Mouse (Mus musculus): Measurements from ENCODE around the gene Arl10. TPM values are rescaled to one million over a fixed set of nuclear protein-coding genes. Genes with fewer than 3 reads are reported as not detected.
A peak's percentile ranks its signal among the peaks of the same experiment; 100 is the strongest.
"Not testable (repeated sequence)": the region's sequence is repeated elsewhere in the genome, so short reads cannot be mapped to it uniquely, and the experiment has no call there.

Gene Arl10
- polyA plus RNA-seq, 1 experiment from 2014 or later = 13.3 TPM

GRCm38 (mm10) chr13:54613141-54613540 is 38.3 kb downstream of the Arl10 start:
- DNase-seq (ENCODE audit: low spot score); H3K4me3 ChIP-seq (ENCODE audit: low read depth, low read length); ATAC-seq (ENCODE audit: low FRiP score, low TSS enrichment); H3K4me2 ChIP-seq (replicated peaks; ENCODE audit: low read depth); H3K36me3 ChIP-seq (ENCODE audit: control insufficient read depth, insufficient read depth, low read length); H3K27ac ChIP-seq (replicated peaks); H3K4me1 ChIP-seq (replicated peaks; ENCODE audit: control insufficient read depth, insufficient read depth); H3K27me3 ChIP-seq (ENCODE audit: control insufficient read depth, insufficient read depth, low read length); H3K9ac ChIP-seq (ENCODE audit: low read length); H3K9me3 ChIP-seq (ENCODE audit: control insufficient read depth, low read length): not testable (repeated sequence)
- TF ChIP-seq CTCF (IDR thresholded peaks at IDR 0.05; ENCODE audit: low read depth) = peak; percentile 55
- 85% methylated on average over 8 of the region's 8 CpGs for WGBS

GRCm38 (mm10) chr13:54616307-54616706 is 41.5 kb downstream of the Arl10 start:
- Histone ChIP-seq H3K27ac (replicated peaks) (no peak overlapping the region), H3K36me3 (ENCODE audit: control insufficient read depth, insufficient read depth, low read length) (no peaks in the 10 kb centered on the region), H3K4me1 (replicated peaks; ENCODE audit: control insufficient read depth, insufficient read depth) (no peaks in the 10 kb centered on the region), H3K27me3 (ENCODE audit: control insufficient read depth, insufficient read depth, low read length) (no peaks in the 10 kb centered on the region), H3K4me3 (ENCODE audit: low read depth, low read length) (no peak overlapping the region), H3K9ac (ENCODE audit: low read length) (no peak overlapping the region), H3K4me2 (replicated peaks; ENCODE audit: low read depth) (no peak overlapping the region), H3K9me3 (ENCODE audit: control insufficient read depth, low read length) (no peaks in the 10 kb centered on the region)
- DNase-seq (ENCODE audit: low spot score) (no peak), ATAC-seq (ENCODE audit: low FRiP score, low TSS enrichment) (no peak)
- TF ChIP-seq EP300 (optimal IDR thresholded peaks at IDR 0.05) = no peak
- WGBS = 69% methylated on average over 8 of the region's 8 CpGs

GRCm38 (mm10) chr13:54616998-54617397 is 42.2 kb downstream of the Arl10 start:
- Histone ChIP-seq H3K4me2 (replicated peaks; ENCODE audit: low read depth) (no peak overlapping the region), H3K9me3 (ENCODE audit: control insufficient read depth, low read length) (no peaks in the 10 kb centered on the region), H3K36me3 (ENCODE audit: control insufficient read depth, insufficient read depth, low read length) (no peaks in the 10 kb centered on the region), H3K4me3 (ENCODE audit: low read depth, low read length) (no peak overlapping the region), H3K27me3 (ENCODE audit: control insufficient read depth, insufficient read depth, low read length) (no peaks in the 10 kb centered on the region), H3K27ac (replicated peaks) (no peak overlapping the region), H3K9ac (ENCODE audit: low read length) (no peak overlapping the region), H3K4me1 (replicated peaks; ENCODE audit: control insufficient read depth, insufficient read depth) (no peaks in the 10 kb centered on the region)
- 64% methylated on average over 6 of the region's 6 CpGs for WGBS
- ATAC-seq (ENCODE audit: low FRiP score, low TSS enrichment) (no peak), DNase-seq (ENCODE audit: low spot score) (no peak)
- TF ChIP-seq EP300 (optimal IDR thresholded peaks at IDR 0.05) = no peak
- peak; percentile 52 for TF ChIP-seq CTCF (IDR thresholded peaks at IDR 0.05; ENCODE audit: low read depth)

- TF ChIP-seq EP300 (optimal IDR thresholded peaks at IDR 0.05) = peak; percentile 41
- peak; percentile 99 for TF ChIP-seq CTCF (IDR thresholded peaks at IDR 0.05; ENCODE audit: low read depth)
- peak within 1 kb of the TSS; percentile 52 for H3K4me2 ChIP-seq (replicated peaks; ENCODE audit: low read depth)
- H3K27ac ChIP-seq (replicated peaks) = peak within 1 kb of the TSS; percentile 91
- H3K36me3 ChIP-seq (ENCODE audit: control insufficient read depth, insufficient read depth, low read length) = no peaks in the 10 kb centered on the region
- 0 out of 2 replicates have a peak, but pooled peaks cover 4% of the 10 kb centered on the region for H3K4me1 ChIP-seq (replicated peaks; ENCODE audit: control insufficient read depth, insufficient read depth)
- no peaks in the 10 kb centered on the region for H3K27me3 ChIP-seq (ENCODE audit: control insufficient read depth, insufficient read depth, low read length)
- H3K9ac ChIP-seq (ENCODE audit: low read length) = peak within 1 kb of the TSS; percentile 97
- WGBS = 11% methylated on average over 44 of the region's 44 CpGs
- peak; percentile 97 for DNase-seq (ENCODE audit: low spot score)
- no peaks in the 10 kb centered on the region for H3K9me3 ChIP-seq (ENCODE audit: control insufficient read depth, low read length)
- ATAC-seq (ENCODE audit: low FRiP score, low TSS enrichment) = peak; percentile 98
- peak within 1 kb of the TSS; percentile 96 for H3K4me3 ChIP-seq (ENCODE audit: low read depth, low read length)
These were observed 46.5 kb downstream of the Arl10 start, which contains the start of gene Faf2 for GRCm38 (mm10) chr13:54621155-54621932. Gene Faf2 (plus strand): TSS chr13:54621784.

GRCm38 (mm10) chr13:54621960-54622521 is 47.2 kb downstream of the Arl10 start:
- WGBS = 1% methylated on average over 27 of the region's 27 CpGs

GRCm38 (mm10) chr13:54629128-54629527 is 54.3 kb downstream of the Arl10 start:
- no peak for TF ChIP-seq CTCF (IDR thresholded peaks at IDR 0.05; ENCODE audit: low read depth)
- no peak for TF ChIP-seq EP300 (optimal IDR thresholded peaks at IDR 0.05)
- DNase-seq (ENCODE audit: low spot score) (no peak), ATAC-seq (ENCODE audit: low FRiP score, low TSS enrichment) (0 out of 2 replicates have a peak, but pooled peaks have one; percentile 29)
- Histone ChIP-seq H3K4me2 (replicated peaks; ENCODE audit: low read depth) (no peak overlapping the region), H3K27ac (replicated peaks) (no peak overlapping the region), H3K4me3 (ENCODE audit: low read depth, low read length) (no peak overlapping the region), H3K9me3 (ENCODE audit: control insufficient read depth, low read length) (no peaks in the 10 kb centered on the region), H3K9ac (ENCODE audit: low read length) (no peak overlapping the region), H3K4me1 (replicated peaks; ENCODE audit: control insufficient read depth, insufficient read depth) (no peaks in the 10 kb centered on the region), H3K27me3 (ENCODE audit: control insufficient read depth, insufficient read depth, low read length) (no peaks in the 10 kb centered on the region), H3K36me3 (ENCODE audit: control insufficient read depth, insufficient read depth, low read length) (no peaks in the 10 kb centered on the region)
- 49% methylated on average over 4 of the region's 4 CpGs for WGBS

More at GRCm38 (mm10) chr13:54621960-54622521, 47.2 kb downstream of the Arl10 start:
- 0 out of 2 replicates have a peak, but pooled peaks cover 4% of the 10 kb centered on the region for H3K4me1 ChIP-seq (replicated peaks; ENCODE audit: control insufficient read depth, insufficient read depth)
- H3K4me3 ChIP-seq (ENCODE audit: low read depth, low read length) = peak overlapping the region; percentile 96
- H3K27me3 ChIP-seq (ENCODE audit: control insufficient read depth, insufficient read depth, low read length) = no peaks in the 10 kb centered on the region
- peak overlapping the region; percentile 52 for H3K4me2 ChIP-seq (replicated peaks; ENCODE audit: low read depth)
- H3K9me3 ChIP-seq (ENCODE audit: control insufficient read depth, low read length) = no peaks in the 10 kb centered on the region
- no peaks in the 10 kb centered on the region for H3K36me3 ChIP-seq (ENCODE audit: control insufficient read depth, insufficient read depth, low read length)
- H3K27ac ChIP-seq (replicated peaks) = peak overlapping the region; percentile 91
- DNase-seq (ENCODE audit: low spot score) = peak; percentile 36
- H3K9ac ChIP-seq (ENCODE audit: low read length) = peak overlapping the region; percentile 97
- peak; percentile 54 for ATAC-seq (ENCODE audit: low FRiP score, low TSS enrichment)
- no peak for TF ChIP-seq EP300 (optimal IDR thresholded peaks at IDR 0.05)
- no peak for TF ChIP-seq CTCF (IDR thresholded peaks at IDR 0.05; ENCODE audit: low read depth)

Small RNA genes within 50 kb of the gene (microRNA-seq; reads per million reads assigned to microRNA genes)
- not detected for gene Gm24195

Other genes with a start within 250 kb of the Arl10 start
- 1.8 and 1.9 TPM in 2 replicates for gene Cplx2, start 203.7 kb upstream of the Arl10 start, polyA plus RNA-seq (2015; fragmentation: Nextera tagmentation; extraction: Ambion mirVana)
- 50.0 and 52.4 TPM in 2 replicates for gene Thoc3, start 106.2 kb upstream of the Arl10 start, polyA plus RNA-seq (2015; fragmentation: Nextera tagmentation; extraction: Ambion mirVana)
- gene Simc1, start 71.2 kb upstream of the Arl10 start, polyA plus RNA-seq (2015; fragmentation: Nextera tagmentation; extraction: Ambion mirVana) = 2.6 and 2.8 TPM in 2 replicates
- 87.0 and 96.8 TPM in 2 replicates for gene 4833439L19Rik, start 9.6 kb upstream of the Arl10 start, polyA plus RNA-seq (2015; fragmentation: Nextera tagmentation; extraction: Ambion mirVana)
- 51.2 and 53.5 TPM in 2 replicates for gene Nop16, start 15.1 kb downstream of the Arl10 start, polyA plus RNA-seq (2015; fragmentation: Nextera tagmentation; extraction: Ambion mirVana)
- gene Higd2a, start 15.2 kb downstream of the Arl10 start, polyA plus RNA-seq (2015; fragmentation: Nextera tagmentation; extraction: Ambion mirVana) = 282 and 289 TPM in 2 replicates
- 156 and 160 TPM in 2 replicates for gene Cltb, start 36.3 kb downstream of the Arl10 start, polyA plus RNA-seq (2015; fragmentation: Nextera tagmentation; extraction: Ambion mirVana)
- 46.4 and 50.6 TPM in 2 replicates for gene Faf2, start 46.8 kb downstream of the Arl10 start, polyA plus RNA-seq (2015; fragmentation: Nextera tagmentation; extraction: Ambion mirVana)
- gene Rnf44, start 118.9 kb downstream of the Arl10 start, polyA plus RNA-seq (2015; fragmentation: Nextera tagmentation; extraction: Ambion mirVana) = 44.6 and 49.6 TPM in 2 replicates
- 1.8 and 3.1 TPM in 2 replicates for gene Cdhr2, start 126.4 kb downstream of the Arl10 start, polyA plus RNA-seq (2015; fragmentation: Nextera tagmentation; extraction: Ambion mirVana)
- 0.27 and 0.31 TPM in 2 replicates for gene Gprin1, start 174.9 kb downstream of the Arl10 start, polyA plus RNA-seq (2015; fragmentation: Nextera tagmentation; extraction: Ambion mirVana)
- gene Sncb, start 191.6 kb downstream of the Arl10 start, polyA plus RNA-seq (2015; fragmentation: Nextera tagmentation; extraction: Ambion mirVana) = 0.29 and 0.61 TPM in 2 replicates
- gene Eif4e1b, start 209.0 kb downstream of the Arl10 start, polyA plus RNA-seq (2015; fragmentation: Nextera tagmentation; extraction: Ambion mirVana) = not detected in 2 replicates
- gene Tspan17, start 214.4 kb downstream of the Arl10 start, polyA plus RNA-seq (2015; fragmentation: Nextera tagmentation; extraction: Ambion mirVana) = 15.4 and 16.8 TPM in 2 replicates

All from stomach, postnatal 0 days (tissue).